Mouse (Mus musculus): Measurements from ENCODE around the gene Mvd.

- no peak for TF ChIP-seq CTCF (IDR thresholded peaks at IDR 0.05; ENCODE audit: low read depth, low read length)
- no peak for TF ChIP-seq POLR2A (IDR thresholded peaks at IDR 0.05; ENCODE audit: insufficient read depth, low read length)
These were observed 35.5 kb downstream of the Mvd start for GRCm38 (mm10) chr8:122407678-122408077.
